Mouse (Mus musculus): ENCODE data around the gene Fras1.

DNA sequence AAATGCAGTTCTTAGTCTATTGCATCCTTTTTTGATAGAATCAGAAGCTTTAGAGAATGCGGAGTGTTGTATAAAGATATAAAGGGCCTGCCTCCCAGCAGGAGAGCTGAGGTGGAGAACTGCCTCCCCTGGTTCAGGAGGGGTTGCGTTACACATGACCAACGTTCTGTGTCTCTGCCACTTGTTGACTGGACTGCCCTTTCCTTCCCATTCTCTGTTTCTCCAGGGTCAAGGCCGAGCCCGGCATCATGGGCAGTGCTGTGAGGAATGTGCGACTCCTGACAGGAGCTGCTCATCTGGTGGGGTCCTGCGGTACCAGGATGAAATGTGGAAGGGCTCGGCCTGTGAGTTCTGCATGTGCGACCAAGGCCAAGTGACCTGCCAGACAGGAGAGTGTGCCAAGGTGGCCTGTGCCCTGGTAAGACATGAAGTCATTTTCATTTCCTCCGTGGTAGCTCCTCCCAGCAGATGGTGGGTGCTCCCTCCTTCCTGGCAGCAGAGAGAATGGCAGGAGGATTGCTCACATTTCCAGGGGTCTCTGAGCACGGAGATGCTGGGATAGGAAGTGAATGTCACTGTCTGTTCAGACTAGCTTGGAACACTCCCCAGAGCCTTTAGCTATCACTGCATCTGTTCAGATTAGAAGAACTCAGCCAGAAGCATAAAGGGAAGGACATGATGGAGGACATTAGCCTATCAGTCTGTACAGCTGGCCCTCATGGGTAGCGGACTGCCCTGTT, 181.4 kb downstream of the Fras1 start:
- TF ChIP-seq CTCF (IDR thresholded peaks at IDR 0.05; ENCODE audit: low read depth, low read length) (no peak), GATA2 (IDR thresholded peaks at IDR 0.05; ENCODE audit: borderline replicate concordance, low read depth, low read length) (no peak), GATA1 (IDR thresholded peaks at IDR 0.05; ENCODE audit: borderline replicate concordance, low read length) (no peak)

Measured in G1E (cell line).